Mouse (Mus musculus): ENCODE measurements at regions not wholly inside any gene's neighbourhood (a gene's known extent, or its start where the extent isn't known, plus 50 kb on each side); places are given as distances from the start of the nearest gene placed in this dataset.

- DNase-seq (ENCODE audit: low spot score) = no peak
These were observed 58.8 kb upstream of the L3mbtl3 start for GRCm38 (mm10) chr10:26434586-26434985.

- DNase-seq (ENCODE audit: low spot score) = no peak
These were observed 64.9 kb upstream of the L3mbtl3 start for GRCm38 (mm10) chr10:26440720-26441119.

GRCm38 (mm10) chr10:26484311-26484710 is 108.5 kb upstream of the L3mbtl3 start:
- no peak for DNase-seq (ENCODE audit: low spot score)

- no peak for DNase-seq (ENCODE audit: low spot score)
These were observed 115.6 kb upstream of the L3mbtl3 start for GRCm38 (mm10) chr10:26491351-26491750.

- DNase-seq (ENCODE audit: low spot score) = no peak
These were observed 116.4 kb upstream of the L3mbtl3 start for GRCm38 (mm10) chr10:26492146-26492545.

- no peak for DNase-seq (ENCODE audit: low spot score)
These were observed 117.2 kb upstream of the L3mbtl3 start for GRCm38 (mm10) chr10:26492856-26493484.

- DNase-seq (ENCODE audit: low spot score) = no peak
These were observed 118.0 kb upstream of the L3mbtl3 start for GRCm38 (mm10) chr10:26493801-26494200.

- DNase-seq (ENCODE audit: low spot score) = peak; percentile 20
These were observed 118.6 kb upstream of the L3mbtl3 start for GRCm38 (mm10) chr10:26494380-26494781.

GRCm38 (mm10) chr10:26500265-26500935 is 124.6 kb upstream of the L3mbtl3 start:
- no peak for DNase-seq (ENCODE audit: low spot score)

GRCm38 (mm10) chr10:26520879-26521278 is 145.1 kb upstream of the L3mbtl3 start:
- no peak for DNase-seq (ENCODE audit: low spot score)

- DNase-seq (ENCODE audit: low spot score) = no peak
These were observed 150.2 kb upstream of the L3mbtl3 start for GRCm38 (mm10) chr10:26525848-26526546.

GRCm38 (mm10) chr10:26540189-26540588 is 164.4 kb upstream of the L3mbtl3 start:
- DNase-seq (ENCODE audit: low spot score) = no peak

- DNase-seq (ENCODE audit: low spot score) = no peak
These were observed 168.3 kb upstream of the L3mbtl3 start for GRCm38 (mm10) chr10:26544061-26544460.

- no peak for DNase-seq (ENCODE audit: low spot score)
These were observed 169.0 kb upstream of the L3mbtl3 start for GRCm38 (mm10) chr10:26544796-26545195.

GRCm38 (mm10) chr10:26556246-26556645 is 180.5 kb upstream of the L3mbtl3 start:
- no peak for DNase-seq (ENCODE audit: low spot score)

- no peak for DNase-seq (ENCODE audit: low spot score)
These were observed 182.3 kb upstream of the L3mbtl3 start for GRCm38 (mm10) chr10:26558118-26558517.

- DNase-seq (ENCODE audit: low spot score) = no peak
These were observed 183.6 kb upstream of the L3mbtl3 start for GRCm38 (mm10) chr10:26559323-26559722.

- DNase-seq (ENCODE audit: low spot score) = no peak
These were observed 184.7 kb upstream of the L3mbtl3 start for GRCm38 (mm10) chr10:26560456-26560855.

- DNase-seq (ENCODE audit: low spot score) = peak; percentile 68
These were observed 188.7 kb upstream of the L3mbtl3 start for GRCm38 (mm10) chr10:26564462-26564861.

- DNase-seq (ENCODE audit: low spot score) = no peak
These were observed 185.6 kb upstream of the Arhgap18 start for GRCm38 (mm10) chr10:26567613-26568012.

GRCm38 (mm10) chr10:26570468-26570867 is 182.8 kb upstream of the Arhgap18 start:
- no peak for DNase-seq (ENCODE audit: low spot score)

GRCm38 (mm10) chr10:26571377-26571776 is 181.8 kb upstream of the Arhgap18 start:
- no peak for DNase-seq (ENCODE audit: low spot score)

- no peak for DNase-seq (ENCODE audit: low spot score)
These were observed 177.1 kb upstream of the Arhgap18 start for GRCm38 (mm10) chr10:26576153-26576552.

Data from urinary bladder, postnatal 25 days (tissue).